Mouse (Mus musculus): Measurements from ENCODE around the gene Acap3. TPM values are rescaled to one million over a fixed set of nuclear protein-coding genes. Genes with fewer than 3 reads are reported as not detected.
A peak's percentile ranks its signal among the peaks of the same experiment; 100 is the strongest.

The Acap3 gene
- polyA plus RNA-seq, 1 experiment: 23.7 TPM

DNA sequence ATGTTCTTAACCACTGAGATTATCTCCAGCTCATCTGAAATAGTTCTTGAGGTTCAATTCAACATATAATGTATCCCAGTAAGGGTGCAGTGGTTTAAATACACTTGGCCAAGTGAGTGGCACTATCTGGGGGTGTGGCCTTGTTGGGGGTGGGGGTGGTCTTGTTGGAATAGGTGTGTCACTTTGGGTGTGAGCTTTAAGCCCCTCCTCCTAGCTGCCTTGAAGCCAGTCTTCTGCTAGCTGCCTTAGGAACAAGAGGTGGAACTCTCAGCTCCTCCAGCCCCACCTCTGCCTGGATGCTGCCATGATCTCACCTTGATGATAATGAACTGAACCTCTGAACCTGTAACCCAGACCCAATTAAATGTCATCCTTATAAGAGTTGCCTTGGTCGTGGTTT is 40.4 kb downstream of the Acap3 start:
- DNase-seq (ENCODE audit: low spot score): no peak

DNA sequence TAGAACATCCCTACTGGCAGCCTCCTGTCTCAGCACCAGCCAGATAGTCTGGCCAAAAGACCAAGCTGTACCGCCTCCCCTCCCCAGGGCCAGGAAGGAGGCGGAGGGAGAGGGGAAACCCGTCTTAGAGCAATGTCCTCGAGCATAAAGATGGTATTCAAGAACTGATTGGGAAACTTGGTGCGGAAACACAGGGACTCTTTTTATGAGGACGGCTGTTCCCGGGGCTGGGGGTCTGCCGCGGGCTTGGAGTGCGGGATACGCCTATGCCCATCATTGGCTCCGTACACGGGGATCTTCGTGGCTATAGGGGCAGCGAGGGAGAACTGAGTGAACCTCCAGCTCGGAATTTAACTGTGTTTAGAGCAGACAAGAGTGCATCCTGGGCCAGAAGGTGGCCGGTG is 51.4 kb downstream of the Acap3 start:
- no peak for DNase-seq (ENCODE audit: low spot score)

DNA sequence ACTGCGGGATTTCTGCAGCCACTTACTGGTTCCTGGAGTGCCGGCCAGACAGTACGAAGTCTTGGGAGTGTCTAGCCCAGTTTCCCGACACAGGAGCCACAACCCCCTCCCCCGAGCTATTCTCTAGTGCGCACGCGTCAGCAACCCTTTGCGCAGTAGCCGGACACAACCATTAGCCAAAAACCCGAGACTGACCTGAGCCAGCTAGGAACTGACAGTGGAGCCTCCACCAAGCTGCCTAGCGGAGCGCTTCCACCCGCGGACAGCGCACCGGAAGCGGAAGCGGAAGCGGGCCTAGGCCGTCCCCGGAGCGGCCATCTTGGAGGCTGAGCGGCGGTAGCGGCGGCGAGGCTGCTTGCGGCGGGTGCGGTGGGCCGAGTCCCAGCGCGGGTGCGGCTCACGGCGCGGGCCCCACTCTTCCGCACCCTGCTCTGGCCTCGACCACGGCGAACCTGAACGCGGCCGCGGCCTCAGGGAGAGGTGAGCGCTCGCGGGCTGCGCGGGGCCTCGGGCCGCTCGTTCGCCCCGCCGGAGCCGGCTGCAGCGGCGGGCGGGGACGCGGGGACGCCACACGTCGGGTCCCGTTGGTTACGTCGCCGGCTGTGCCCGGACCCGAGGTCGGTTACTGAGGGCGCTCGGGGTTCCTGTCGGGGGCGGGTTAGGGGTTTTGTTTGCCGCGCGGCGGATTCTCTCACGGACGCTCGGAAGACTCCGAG is 52.1 kb downstream of the Acap3 start, which contains the start of gene Ube2j2:
Gene Ube2j2, plus strand, starts transcription at position 298 of the 716 bp plus-strand sequence.
- DNase-seq (ENCODE audit: low spot score): peak; percentile 97

DNA sequence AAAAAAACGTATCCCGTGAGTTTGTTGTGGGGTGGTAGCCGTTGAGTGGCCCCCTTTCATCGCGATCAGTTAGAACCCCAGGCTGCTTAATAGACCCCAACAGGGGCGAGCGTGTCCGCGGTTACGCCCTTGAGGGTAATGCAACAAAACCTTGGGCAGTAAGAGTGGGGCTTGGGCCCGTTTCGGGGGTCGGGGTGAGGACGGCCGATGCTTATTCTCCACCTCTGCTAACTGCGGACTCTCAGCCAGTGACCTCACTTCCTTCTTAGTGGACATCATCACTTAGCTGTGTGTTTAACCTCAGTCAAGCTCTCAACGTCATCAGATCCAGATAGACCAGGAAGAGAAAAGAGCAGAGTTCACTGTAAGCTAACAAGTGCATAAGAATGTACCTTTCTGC is 52.6 kb downstream of the Acap3 start:
- no peak for DNase-seq (ENCODE audit: low spot score)

DNA sequence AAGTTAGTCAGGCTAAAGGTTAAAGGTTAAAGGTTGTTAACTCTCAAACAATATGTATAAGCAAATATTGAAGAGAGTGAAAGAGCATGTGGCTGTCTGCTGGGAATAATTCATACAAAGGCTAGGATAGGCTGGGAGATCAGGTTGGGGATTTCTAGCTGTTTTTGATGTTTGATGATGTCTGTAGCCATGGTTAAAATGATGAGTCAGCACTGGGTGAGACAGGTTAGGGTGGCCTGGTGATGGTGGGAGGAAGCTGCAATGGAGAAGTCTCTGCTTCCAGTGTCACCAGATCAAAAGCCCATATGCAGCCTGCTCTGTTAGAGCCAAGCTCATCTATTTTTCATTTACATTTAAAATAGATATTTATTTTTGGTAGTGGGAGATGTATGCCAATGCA is 55.5 kb downstream of the Acap3 start:
- no peak for DNase-seq (ENCODE audit: low spot score)

DNA sequence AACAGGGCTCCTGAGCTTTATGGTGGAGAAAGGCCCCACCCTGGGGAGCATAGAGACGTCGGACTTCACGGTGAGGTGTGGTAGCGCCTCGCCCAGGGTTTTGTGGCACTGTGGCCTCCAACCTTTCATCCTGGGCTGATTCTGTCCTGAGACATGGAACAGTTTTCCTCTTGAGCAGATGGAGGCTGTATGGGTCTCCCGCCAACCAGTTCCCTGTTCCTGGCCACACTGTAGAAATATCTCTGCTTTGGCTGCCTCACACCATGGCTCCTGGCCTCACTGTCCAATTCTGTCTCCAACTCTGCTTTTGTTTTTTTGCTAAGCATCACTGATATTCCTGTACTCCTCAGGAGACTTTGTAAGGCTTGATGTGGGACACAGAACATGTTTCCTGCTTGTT is 63.9 kb downstream of the Acap3 start:
- DNase-seq (ENCODE audit: low spot score): no peak

Other genes with a start within 250 kb of the Acap3 start
- not detected in 2 replicates for gene Gm10563, start 246.4 kb upstream of the Acap3 start, polyA plus RNA-seq (2012; rRNA removed)
- 138 and 226 TPM in 2 replicates for gene Mmp23, start 238.4 kb upstream of the Acap3 start, polyA plus RNA-seq (2012; rRNA removed)
- 51.2 and 56.1 TPM in 2 replicates for gene Mib2, start 222.6 kb upstream of the Acap3 start, polyA plus RNA-seq (2012; rRNA removed)
- 18.5 and 20.1 TPM in 2 replicates for gene Fndc10, start 197.5 kb upstream of the Acap3 start, polyA plus RNA-seq (2012; rRNA removed)
- gene Ssu72, start 187.0 kb upstream of the Acap3 start, polyA plus RNA-seq (2012; rRNA removed): 119 and 148 TPM in 2 replicates
- gene Tmem240, start 157.0 kb upstream of the Acap3 start, polyA plus RNA-seq (2012; rRNA removed): 2.7 and 3.3 TPM in 2 replicates
- gene Atad3a, start 130.7 kb upstream of the Acap3 start, polyA plus RNA-seq (2012; rRNA removed): 63.3 and 74.8 TPM in 2 replicates
- gene Vwa1, start 117.1 kb upstream of the Acap3 start, polyA plus RNA-seq (2012; rRNA removed): 29.3 and 32.1 TPM in 2 replicates
- gene Tmem88b, start 105.9 kb upstream of the Acap3 start, polyA plus RNA-seq (2012; rRNA removed): 0.91 and 0.93 TPM in 2 replicates
- 0.81 and 0.93 TPM in 2 replicates for gene Ankrd65, start 101.4 kb upstream of the Acap3 start, polyA plus RNA-seq (2012; rRNA removed)
- gene Mrpl20, start 88.9 kb upstream of the Acap3 start, polyA plus RNA-seq (2012; rRNA removed): 78.0 and 96.4 TPM in 2 replicates
- 161 and 233 TPM in 2 replicates for gene Ccnl2, start 79.3 kb upstream of the Acap3 start, polyA plus RNA-seq (2012; rRNA removed)
- gene Aurkaip1, start 60.5 kb upstream of the Acap3 start, polyA plus RNA-seq (2012; rRNA removed): 110 and 122 TPM in 2 replicates
- 377 and 402 TPM in 2 replicates for gene Mxra8, start 52.1 kb upstream of the Acap3 start, polyA plus RNA-seq (2012; rRNA removed)
- 58.9 and 76.5 TPM in 2 replicates for gene Dvl1, start 44.4 kb upstream of the Acap3 start, polyA plus RNA-seq (2012; rRNA removed)
- 0.91 and 1.3 TPM in 2 replicates for gene Tas1r3, start 28.5 kb upstream of the Acap3 start, polyA plus RNA-seq (2012; rRNA removed)
- gene Cptp, start 22.4 kb upstream of the Acap3 start, polyA plus RNA-seq (2012; rRNA removed): 17.1 and 18.5 TPM in 2 replicates
- 26.5 and 32.3 TPM in 2 replicates for gene Ints11, start 22.3 kb upstream of the Acap3 start, polyA plus RNA-seq (2012; rRNA removed)
- 43.7 and 55.5 TPM in 2 replicates for gene Pusl1, start within 50 bp of the Acap3 start, polyA plus RNA-seq (2012; rRNA removed)
- gene Ube2j2, start 52.0 kb downstream of the Acap3 start, polyA plus RNA-seq (2012; rRNA removed): 55.1 and 63.4 TPM in 2 replicates
- 27.5 and 29.9 TPM in 2 replicates for gene C1qtnf12, start 70.5 kb downstream of the Acap3 start, polyA plus RNA-seq (2012; rRNA removed)
- gene B3galt6, start 100.8 kb downstream of the Acap3 start, polyA plus RNA-seq (2012; rRNA removed): 5.3 and 6.1 TPM in 2 replicates
- gene Sdf4, start 101.0 kb downstream of the Acap3 start, polyA plus RNA-seq (2012; rRNA removed): 75.8 and 106 TPM in 2 replicates
- gene Tnfrsf4, start 122.0 kb downstream of the Acap3 start, polyA plus RNA-seq (2012; rRNA removed): 3.0 and 3.9 TPM in 2 replicates
- 2.1 and 3.4 TPM in 2 replicates for gene Tnfrsf18, start 134.3 kb downstream of the Acap3 start, polyA plus RNA-seq (2012; rRNA removed)
- 16.3 and 18.2 TPM in 2 replicates for gene Ttll10, start 167.6 kb downstream of the Acap3 start, polyA plus RNA-seq (2012; rRNA removed)
- 19.0 and 22.4 TPM in 2 replicates for gene 9430015G10Rik, start 218.2 kb downstream of the Acap3 start, polyA plus RNA-seq (2012; rRNA removed)
- gene Rnf223, start 238.7 kb downstream of the Acap3 start, polyA plus RNA-seq (2012; rRNA removed): 2.7 and 3.5 TPM in 2 replicates

All from urinary bladder, adult 2 months (tissue).